Mouse (Mus musculus) hematopoietic stem cell, adult 5-6 weeks (primary cell): Measurements from ENCODE around the gene Sftpd. TPM values are rescaled to one million over a fixed set of nuclear protein-coding genes. Genes with fewer than 3 reads are reported as not detected.

Experiments used
- ATAC-seq, 2 experiments: fragments of 125-278 bp in 1 of 2; replicated peaks in 1 of 2; 2 replicates each; pipeline ENCODE4 v1.8.0; 2016 to 2017; ENCODE audit warnings: inconsistent platforms in 2 of 2, mild to moderate bottlenecking in 2 of 2, moderate number of reproducible peaks in 2 of 2, low read depth in 1 of 2, moderate TSS enrichment in 1 of 2; ENCODE audit not compliant: low FRiP score in 2 of 2, poor library complexity in 2 of 2, severe bottlenecking in 2 of 2, insufficient read depth in 1 of 2, low TSS enrichment in 1 of 2
- total RNA-seq: library from RNA; stranded (forward); fragments of 172-1452, 232-1000 nt; gene quantifications from 2 replicates; pipeline ENCODE4 v1.2.3, GENCODE M21; 2017

The Sftpd gene
- not detected in 2 replicates for total RNA-seq

DNA sequence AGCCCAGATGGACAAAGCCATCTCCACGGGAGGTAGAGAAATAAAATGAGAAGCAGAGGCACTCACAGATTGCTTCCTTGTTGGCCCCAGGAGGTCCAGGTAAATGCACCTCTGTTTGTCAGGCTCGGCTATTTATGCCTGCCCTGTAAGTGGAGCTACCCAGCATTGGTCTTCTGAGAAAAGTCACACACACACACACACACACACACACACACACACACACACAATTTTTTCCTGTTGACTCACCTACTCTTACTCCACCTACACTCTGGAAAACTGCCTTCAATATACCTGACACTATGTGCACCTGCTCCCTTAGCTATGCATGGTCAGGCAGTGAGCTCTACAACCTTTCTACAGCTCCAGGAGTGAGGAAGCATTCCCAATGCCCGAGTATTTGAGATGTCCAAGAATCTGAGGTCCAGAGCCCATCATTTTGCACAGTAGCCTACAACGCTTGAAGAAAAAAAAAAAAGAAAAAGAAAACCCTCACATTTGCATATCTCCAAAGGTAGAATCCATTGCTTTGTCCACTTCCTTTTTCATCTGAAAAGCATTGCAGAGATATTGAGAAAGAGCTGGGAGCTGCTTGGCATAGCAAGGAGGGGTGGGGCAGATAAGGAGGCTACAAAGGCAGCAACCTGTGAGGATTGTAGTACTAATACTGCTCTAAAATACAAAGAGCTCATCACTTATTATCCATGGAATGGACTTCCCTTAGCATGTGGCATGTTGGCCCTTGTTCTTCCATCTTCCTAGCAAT, at the start of gene Sftpd:
Gene Sftpd, minus strand, starts transcription at position 91 of the 763 bp plus-strand sequence.
- no peak for ATAC-seq

DNA sequence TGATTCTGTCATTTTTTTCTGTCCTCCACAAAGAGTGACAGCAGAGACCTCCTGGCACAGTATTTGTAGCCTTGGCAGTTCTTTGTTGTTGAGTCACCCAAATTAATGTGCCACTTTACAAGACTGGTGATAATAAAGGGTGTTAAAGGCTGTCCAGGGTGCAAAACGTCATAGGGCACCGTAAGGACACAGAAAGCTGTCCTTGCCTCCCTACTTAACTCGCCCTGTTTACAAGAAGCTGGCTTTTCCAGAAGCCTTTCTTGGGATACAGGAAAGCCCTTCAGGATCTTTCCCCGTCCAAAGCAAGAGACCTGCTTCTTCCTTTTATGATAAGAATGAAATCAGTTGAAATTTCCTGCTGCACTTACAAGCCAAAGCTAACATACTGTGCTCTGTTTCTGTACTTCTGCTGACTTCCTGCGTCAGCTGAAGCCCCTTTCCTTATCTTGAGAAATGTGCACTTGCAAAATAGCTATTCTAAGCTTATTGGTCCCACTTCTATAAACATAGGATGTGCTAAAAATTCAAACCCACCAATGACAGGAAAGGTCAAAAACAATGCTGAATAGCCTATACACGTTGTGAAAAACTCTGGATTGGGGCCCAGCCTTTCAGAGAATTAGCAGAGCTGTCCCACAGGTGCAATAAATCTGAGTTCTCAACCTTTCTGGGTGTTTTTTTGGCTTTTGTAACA, 13.2 kb upstream of the Sftpd start:
- no peak for ATAC-seq

DNA sequence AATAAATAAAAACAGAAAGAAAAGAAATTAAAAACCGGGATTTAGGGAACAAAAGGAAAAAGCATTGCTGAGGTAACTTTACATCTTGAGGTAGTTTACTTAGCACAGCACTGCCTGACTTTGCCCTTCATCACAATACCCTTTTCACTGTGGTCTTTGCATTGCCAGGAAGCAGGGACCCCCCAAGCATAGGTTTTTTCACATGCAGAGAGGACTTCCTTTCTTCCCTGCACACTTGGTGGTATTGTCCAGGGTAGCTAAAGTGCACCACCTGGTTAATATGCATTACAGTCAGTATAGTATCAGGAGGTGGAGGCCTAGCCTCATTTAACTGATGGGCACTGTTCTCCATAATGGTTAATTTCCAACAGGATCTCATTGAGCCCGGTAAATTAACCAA, 4.5 kb upstream of the Sftpd start:
- ATAC-seq, result no peak

DNA sequence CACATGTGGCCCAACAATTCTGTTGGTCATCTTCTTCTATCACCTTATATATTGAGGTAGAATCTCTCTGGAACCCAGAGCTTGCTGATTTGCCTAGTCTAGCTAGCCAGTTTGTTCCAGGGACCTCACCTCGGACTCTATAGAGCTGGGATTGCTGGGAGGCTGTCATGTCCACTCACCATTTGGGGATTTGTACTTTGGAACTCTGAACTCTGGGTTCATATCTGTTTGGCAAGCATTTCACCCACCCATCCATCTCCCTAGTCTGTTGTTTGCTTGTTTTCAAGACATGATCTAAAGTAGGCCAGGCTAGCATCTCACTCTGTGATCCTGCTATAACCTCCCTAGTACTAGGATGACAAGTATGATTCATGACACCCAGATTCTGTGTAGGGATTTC, 10.1 kb downstream of the Sftpd start:
- no peak for ATAC-seq

DNA sequence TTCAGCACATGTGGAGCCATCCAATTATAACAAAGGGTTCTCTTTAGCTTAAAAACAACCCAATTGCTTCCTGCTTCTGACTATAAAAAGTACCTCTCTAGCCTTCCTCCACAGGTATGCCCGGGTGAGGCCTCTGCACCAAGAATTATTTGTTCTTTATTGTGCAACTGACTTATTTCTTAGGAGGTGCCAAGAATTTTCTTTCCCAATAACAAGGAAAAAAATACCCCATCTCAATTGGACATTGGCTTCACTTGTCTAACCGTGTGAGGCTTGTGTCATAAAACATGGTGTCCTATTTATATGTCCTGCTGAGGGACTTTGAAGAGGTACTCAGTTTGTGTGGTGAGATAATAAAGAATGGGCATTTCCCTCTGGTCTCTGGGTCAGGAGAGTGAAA, 14.4 kb downstream of the Sftpd start:
- no peak for ATAC-seq

DNA sequence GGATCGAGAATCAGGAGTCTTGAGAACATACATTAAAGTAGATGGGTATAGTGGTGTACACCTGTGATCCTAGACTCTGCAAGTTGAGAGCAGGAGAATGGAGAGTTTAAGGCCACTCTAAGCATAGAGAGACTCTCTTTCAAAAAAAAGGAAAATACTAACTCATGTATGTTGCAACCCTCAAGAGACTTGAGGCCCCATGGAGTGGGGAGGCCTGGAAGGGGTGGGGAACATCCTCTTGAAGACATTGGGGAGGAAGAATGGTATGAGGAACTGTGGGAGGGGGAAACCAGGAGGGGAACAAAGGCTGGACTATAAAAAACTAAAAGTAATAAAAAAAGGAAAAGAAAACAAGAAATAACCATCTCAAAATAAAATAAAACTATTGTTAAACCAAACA, 16.4 kb downstream of the Sftpd start:
- ATAC-seq, result no peak

DNA sequence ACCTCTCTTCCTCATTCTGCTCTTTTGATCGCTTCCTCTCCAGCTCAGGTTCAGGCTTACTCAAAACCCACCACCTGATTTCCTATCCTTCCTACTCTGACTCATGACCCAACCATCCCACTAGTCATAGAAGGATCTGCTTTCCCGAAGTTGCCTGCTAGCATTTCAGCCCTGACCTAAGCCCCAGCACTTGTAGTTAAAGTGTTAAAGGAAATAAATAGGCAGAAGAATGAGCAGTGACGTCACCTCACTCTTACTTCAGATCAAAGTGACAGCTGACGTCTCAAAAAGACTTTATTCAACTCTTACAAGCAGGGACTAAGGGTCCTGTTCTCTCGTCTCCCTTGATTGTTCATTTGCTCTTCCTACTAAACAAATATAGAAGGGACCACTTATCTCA, 17.7 kb downstream of the Sftpd start:
- ATAC-seq, result no peak

DNA sequence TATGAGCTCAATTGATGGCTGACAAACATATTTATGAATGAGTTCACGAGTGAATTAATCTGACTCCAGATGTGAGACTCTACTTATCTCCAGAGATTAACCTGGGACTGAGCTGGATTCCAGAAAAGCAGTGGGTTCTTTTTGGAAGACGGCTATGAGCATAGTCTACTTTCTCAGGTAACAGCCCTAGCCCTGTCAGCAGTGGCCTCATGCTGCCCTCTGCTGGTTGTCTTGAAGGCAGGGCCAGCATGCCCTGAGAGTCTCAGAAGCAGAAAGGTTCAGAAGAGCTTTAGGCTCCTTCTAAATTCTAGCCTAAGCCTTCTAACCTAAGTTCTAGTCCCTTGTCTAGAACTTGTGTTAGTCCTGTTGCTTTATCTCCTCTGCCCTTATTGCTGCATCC, 22.3 kb downstream of the Sftpd start:
- ATAC-seq, result peak; percentile 49 to 72; a peak in 3 of 4 replicates

DNA sequence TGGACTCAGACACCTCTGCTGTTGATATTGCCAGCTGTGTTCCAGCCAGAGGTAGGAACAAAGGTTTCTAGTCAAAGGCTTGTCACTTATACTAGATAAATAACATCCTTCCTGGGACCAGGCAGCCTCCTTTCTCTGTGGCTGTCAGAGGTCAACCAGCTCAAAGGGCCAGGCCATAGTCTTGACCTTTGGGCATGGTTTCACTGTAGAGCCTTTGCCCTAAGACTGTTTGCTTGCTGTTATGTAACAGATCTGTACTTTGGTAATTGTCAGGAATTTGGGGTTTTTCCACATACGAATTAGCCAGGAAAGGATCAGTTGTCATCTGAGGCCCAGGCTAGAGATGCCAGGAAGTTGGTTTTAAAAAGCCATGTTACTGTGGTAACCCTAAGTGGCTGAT, 24.2 kb downstream of the Sftpd start:
- ATAC-seq, result no peak

DNA sequence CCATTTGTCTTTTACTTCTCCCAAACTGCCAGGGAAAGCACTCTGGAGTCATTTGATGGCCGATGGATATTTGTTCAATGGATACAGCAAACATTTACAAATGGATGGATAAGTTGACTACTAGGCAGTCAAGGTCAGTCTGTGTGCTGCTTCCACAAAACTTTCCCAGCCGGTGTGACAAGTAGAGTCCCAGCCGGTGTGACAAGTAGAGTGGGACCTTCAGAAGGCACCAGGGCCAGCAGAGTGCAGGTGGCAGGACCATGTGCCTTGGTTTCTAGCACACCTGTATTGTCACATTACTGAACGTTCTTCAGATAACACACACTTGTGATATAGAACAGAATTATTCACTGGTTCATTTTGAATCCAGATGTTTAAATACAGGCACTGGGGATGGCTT, 24.9 kb downstream of the Sftpd start:
- no peak for ATAC-seq

DNA sequence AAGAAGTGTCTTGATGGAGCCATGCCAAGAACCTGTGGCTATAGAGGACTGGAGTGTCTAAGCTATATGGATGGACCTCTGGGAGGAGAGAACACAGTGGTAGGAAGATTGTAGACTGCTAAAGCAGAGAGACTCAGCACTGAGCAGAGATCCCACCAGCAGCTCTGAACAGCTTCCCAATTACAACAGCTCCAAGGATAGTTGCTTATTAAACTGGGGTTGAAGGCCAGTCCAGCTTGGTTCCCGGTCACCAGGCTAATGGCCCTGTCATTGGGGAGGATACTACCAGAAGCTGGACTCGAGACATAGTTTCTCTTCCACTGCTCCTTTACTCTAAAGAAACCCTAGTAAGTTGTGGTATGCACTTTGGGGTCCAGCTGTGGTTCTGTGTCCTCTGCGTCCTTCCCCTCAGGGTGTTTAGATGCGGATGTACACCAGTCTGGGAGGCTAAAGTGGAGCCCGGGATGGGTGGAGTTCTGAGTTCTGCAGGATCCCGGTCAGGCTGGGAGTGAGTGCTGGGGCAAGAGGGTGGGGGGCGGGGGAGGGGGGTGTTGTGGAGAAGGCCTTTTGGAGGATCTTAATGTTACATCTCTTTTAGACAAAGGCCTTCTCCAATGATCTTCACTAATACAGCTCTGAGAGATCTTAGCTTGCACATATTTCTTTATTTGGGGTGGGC, 33.6 kb downstream of the Sftpd start, which contains the start of gene Mbl1:
Gene Mbl1, plus strand, starts transcription at position 239 of the 679 bp plus-strand sequence.
- no peak for ATAC-seq

DNA sequence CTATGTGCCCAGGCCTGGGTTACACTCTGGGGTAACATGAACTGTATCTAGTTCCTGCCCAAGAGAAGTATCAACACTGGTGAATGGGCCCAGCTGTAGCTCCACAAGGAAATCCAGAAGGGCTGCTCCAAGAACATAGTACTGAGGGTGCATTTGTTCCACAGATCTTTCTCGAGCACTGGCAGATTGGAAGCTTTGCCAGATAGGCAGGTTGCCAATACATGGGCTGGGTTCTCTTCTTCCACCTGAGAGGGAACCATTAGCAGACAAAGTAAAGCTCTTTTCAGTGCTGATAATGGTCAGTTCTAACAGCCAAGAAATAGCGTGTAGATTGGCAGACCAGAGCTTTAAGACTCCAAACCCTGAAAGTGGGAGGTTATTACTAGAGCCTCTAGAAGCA, 37.6 kb downstream of the Sftpd start:
- ATAC-seq, result no peak

DNA sequence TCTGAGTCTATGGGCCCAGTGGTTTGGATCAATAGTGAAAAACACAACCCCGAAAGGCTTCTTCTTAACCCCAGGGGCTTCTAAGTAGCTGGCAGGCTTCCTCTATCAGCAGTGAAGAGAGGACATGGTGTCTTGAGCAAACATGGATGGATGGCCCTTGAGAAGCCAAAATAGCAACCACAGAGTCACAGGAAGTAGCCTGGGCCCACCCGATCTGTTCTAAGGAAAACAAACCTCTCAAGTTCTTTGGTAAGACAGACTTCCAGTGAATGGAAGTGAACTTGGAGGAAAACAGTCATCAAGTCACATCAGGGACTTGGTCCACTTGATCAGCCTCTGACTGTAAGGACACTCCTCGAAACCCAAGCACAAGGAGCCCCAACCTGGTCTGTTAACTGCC, 38.0 kb downstream of the Sftpd start:
- ATAC-seq, result no peak

DNA sequence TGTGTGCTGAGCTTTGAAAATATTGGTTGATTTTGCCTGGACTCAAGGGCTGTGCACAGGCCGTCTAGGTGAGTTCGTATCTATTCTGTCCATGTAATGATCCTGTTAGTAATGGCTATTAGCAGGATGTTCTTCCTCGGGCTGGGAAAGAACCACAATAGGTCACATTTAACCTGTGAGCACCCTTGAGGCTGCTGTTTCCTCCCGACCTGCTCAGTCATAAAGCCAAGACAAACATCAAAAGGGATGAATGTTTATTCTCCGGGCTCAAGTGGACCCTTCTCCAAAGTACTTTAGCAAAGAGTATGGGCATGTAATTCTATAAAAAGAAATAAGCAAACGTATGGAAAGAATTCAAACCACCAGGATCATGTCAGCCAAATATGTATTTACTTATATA, 38.9 kb downstream of the Sftpd start:
- ATAC-seq, result no peak

DNA sequence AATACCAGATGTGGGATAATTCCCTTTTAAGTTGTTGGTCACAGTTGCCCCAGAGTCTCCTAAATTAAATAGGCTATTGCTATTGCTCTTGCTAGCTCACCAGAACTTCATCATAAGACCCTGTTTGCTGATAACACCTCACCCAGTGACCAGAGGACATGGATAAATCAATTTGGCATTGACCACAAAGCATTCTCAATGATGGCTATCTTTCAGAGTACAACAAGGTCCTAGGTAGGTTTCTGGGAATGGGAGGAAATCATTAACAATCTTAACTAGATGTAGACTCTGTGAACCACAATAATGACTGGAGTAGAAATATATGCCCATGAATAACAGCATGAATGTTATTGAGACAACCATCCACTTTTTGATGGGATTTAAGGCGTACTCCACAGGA, 44.3 kb downstream of the Sftpd start:
- ATAC-seq, result no peak

DNA sequence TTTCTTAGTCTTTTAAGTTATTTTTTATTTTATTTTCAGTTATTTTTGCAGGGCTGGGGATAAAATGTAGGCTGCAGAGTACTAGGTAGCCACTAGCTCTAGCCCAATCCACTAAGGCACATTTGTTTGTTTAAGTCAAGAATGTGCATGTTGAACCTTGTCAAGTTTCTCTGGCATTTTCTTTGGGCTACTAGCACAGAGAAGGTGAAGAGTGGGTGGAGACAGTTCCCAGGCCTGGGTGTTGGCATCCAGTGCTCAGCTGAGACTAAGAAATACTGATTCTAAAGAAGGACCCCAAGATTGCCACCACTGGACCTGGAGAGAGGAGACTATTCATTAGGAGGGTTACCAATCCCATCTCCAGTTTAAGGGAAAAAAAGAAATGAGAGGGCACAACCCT, 47.9 kb downstream of the Sftpd start:
- ATAC-seq, result no peak

DNA sequence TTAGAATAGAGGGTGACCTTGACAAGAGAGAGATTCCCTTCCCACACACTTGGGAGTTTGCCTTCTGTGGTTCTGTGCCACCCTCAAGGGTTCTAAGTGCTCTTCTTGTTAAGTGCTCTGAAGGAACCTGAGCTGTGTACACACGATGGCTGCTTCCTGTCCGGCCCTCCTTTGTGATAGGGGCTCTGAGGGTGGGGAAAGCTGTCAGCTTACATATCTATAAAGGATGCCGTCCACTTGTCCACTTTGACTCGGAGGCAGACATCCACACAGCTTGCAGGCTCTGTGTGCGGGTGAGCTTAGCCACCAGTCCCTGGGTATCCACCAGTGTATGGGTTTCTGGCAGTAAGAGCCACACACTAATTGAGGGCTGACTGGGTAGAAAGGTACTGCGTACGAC, 53.4 kb downstream of the Sftpd start, which contains the start of gene Sftpa1:
Gene Sftpa1, plus strand, starts transcription at position 243 of the 400 bp plus-strand sequence.
- ATAC-seq, result no peak

DNA sequence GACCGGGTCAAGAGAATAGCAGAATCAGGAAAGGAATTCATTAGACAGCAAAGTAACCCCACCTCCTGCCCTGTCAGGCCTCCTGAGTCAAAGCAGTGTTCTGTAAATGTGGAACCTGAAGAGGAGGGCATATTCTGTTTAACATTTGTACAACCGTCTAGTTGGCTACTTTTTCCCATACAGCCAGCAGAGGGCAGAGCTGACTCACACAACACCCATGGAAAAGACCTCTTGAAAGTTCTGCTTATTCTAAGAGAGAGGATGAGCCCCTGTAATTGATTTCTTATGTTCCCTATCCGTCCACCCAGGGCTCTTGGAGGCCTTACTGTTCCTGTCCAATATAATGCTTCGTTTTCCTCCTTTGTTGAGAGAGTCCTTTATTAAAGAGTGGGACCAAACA, 57.0 kb downstream of the Sftpd start:
- peak in 1 of 2 experiments; percentile 57; a peak in 2 of 4 replicates for ATAC-seq
